Mouse (Mus musculus) intestine, postnatal 0 days (tissue): ENCODE measurements around the gene Pfn1. TPM values are rescaled to one million over a fixed set of nuclear protein-coding genes. Genes with fewer than 3 reads are reported as not detected.

Experiments used
- ATAC-seq: fragments of 200-750 bp; cut with Nextera tagmentation; 2 replicates; pipeline ENCODE4 v1.8.0; 2017; ENCODE audit warnings: mild to moderate bottlenecking, moderate TSS enrichment, moderate library complexity
- H3K27ac ChIP-seq: fragments of 300-500 bp; sonication (generic); 2 replicates; pipeline ENCODE4 v1.5.1; 2014; ENCODE audit warnings: mild to moderate bottlenecking, low read depth, low read length, moderate library complexity
- H3K27me3 ChIP-seq: fragments of 300-500 bp; sonication (generic); replicated peaks from 2 replicates; pipeline ENCODE4 v1.6.1; 2014; ENCODE audit warnings: low read length, mixed read lengths; ENCODE audit not compliant: control insufficient read depth, insufficient read depth
- H3K36me3 ChIP-seq: fragments of 300-500 bp; sonication (generic); 2 replicates; pipeline ENCODE4 v1.6.1; 2014; ENCODE audit warnings: mild to moderate bottlenecking, moderate library complexity; ENCODE audit not compliant: control insufficient read depth, insufficient read depth
- H3K4me1 ChIP-seq: fragments of 300-500 bp; sonication (generic); replicated peaks from 2 replicates; pipeline ENCODE4 v1.6.1; 2014; ENCODE audit warnings: antibody characterized with exemption, low read length, mixed read lengths; ENCODE audit not compliant: control insufficient read depth, insufficient read depth
- H3K4me2 ChIP-seq: fragments of 300-500 bp; sonication (generic); replicated peaks from 2 replicates; pipeline ENCODE4 v1.6.1; 2014; ENCODE audit warnings: low read depth, mild to moderate bottlenecking, moderate library complexity
- H3K4me3 ChIP-seq: fragments of 300-500 bp; sonication (generic); 2 replicates; pipeline ENCODE4 v1.5.1; 2014; ENCODE audit warnings: low read depth, low read length
- H3K9ac ChIP-seq: fragments of 300-500 bp; sonication (generic); 2 replicates; pipeline ENCODE4 v1.6.1; 2014; ENCODE audit warnings: mild to moderate bottlenecking, low read depth, low read length
- H3K9me3 ChIP-seq: fragments of 300-500 bp; sonication (generic); 2 replicates; pipeline ENCODE4 v1.6.1; 2016; ENCODE audit warnings: mixed run types; ENCODE audit not compliant: control insufficient read depth
- CTCF ChIP-seq: sonication (generic); IDR thresholded peaks from 2 replicates; pipeline ENCODE4 v1.5.1; 2016; ENCODE audit warnings: low read depth, mild to moderate bottlenecking, control low read depth, antibody characterized with exemption, moderate library complexity
- WGBS: fragments of 180-500 bp; shearing (Covaris S2); extraction: QIAGEN DNeasy Blood & Tissue Kit; methylation state at CpG from one replicate; pipeline ENCODE4 v1.1.7; 2014; 5-methylcytosine and 5-hydroxymethylcytosine counted together
- polyA plus RNA-seq: library from polyadenylated mRNA; unstranded; fragments of >200 nt; fragmentation: Nextera tagmentation; extraction: Ambion mirVana; gene quantifications from 2 replicates; pipeline ENCODE4 v1.2.1, GENCODE M21; 2015

The Pfn1 gene
- polyA plus RNA-seq, 1 experiment from 2014 or later: 1,961 TPM

GRCm38 (mm10) chr11:70657991-70658390 is 3.5 kb upstream of the Pfn1 start:
- WGBS: 67% methylated on average over 9 of the region's 9 CpGs
- TF ChIP-seq CTCF: no peak
- Histone ChIP-seq H3K4me1 (peaks cover 10% of the 10 kb centered on the region), H3K4me3 (no peak overlapping the region), H3K9me3 (no peaks in the 10 kb centered on the region), H3K4me2 (no peak overlapping the region), H3K27ac (no peak overlapping the region), H3K27me3 (no peaks in the 10 kb centered on the region), H3K9ac (no peak overlapping the region), H3K36me3 (peaks cover 12% of the 10 kb centered on the region)
- no peak for ATAC-seq

DNA sequence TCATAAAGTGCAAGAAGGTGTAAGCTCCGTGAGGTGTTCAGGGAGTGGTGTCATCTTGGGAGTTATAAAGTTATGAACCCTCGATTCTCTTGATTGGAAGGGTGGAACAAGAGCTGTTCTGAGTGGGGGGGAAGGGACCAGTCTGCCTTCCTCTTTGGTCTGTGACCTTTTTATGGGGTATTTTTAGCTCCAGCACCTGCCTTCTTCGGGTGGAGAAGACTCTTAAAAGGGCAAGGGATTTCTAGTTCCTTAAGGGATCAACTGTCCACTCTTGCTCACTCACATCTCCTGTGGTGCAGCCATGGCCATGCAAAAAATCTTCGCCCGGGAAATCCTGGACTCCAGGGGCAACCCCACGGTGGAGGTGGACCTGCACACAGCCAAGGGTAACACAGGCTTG is 3.1 kb upstream of the Pfn1 start:
- WGBS: 36% methylated on average over 6 of the region's 6 CpGs
- no peak overlapping the region for H3K27ac ChIP-seq
- H3K9ac ChIP-seq: no peak overlapping the region
- H3K4me1 ChIP-seq: peaks cover 10% of the 10 kb centered on the region
- H3K4me3 ChIP-seq: no peak overlapping the region
- no peak for ATAC-seq
- no peak overlapping the region for H3K4me2 ChIP-seq
- peaks cover 12% of the 10 kb centered on the region for H3K36me3 ChIP-seq
- no peaks in the 10 kb centered on the region for H3K27me3 ChIP-seq
- TF ChIP-seq CTCF: no peak
- no peaks in the 10 kb centered on the region for H3K9me3 ChIP-seq

GRCm38 (mm10) chr11:70656964-70657363 is 2.5 kb upstream of the Pfn1 start, which contains the start of gene Eno3:
TSS of gene Eno3 (plus strand) at chr11:70657202.
- Histone ChIP-seq H3K9me3 (no peaks in the 10 kb centered on the region), H3K36me3 (peaks cover 12% of the 10 kb centered on the region), H3K4me1 (peaks cover 10% of the 10 kb centered on the region), H3K4me3 (peak within 1 kb of the TSS; percentile 100), H3K27me3 (no peaks in the 10 kb centered on the region), H3K4me2 (peak within 1 kb of the TSS; percentile 91), H3K27ac (peak within 1 kb of the TSS; percentile 99), H3K9ac (peak within 1 kb of the TSS; percentile 45)
- no peak for TF ChIP-seq CTCF
- WGBS: 32% methylated on average over 3 of the region's 3 CpGs
- ATAC-seq: no peak

GRCm38 (mm10) chr11:70656456-70656927 is 2.0 kb upstream of the Pfn1 start:
- peaks cover 14% of the 10 kb centered on the region; the same call in 1 of the 2 replicates for H3K36me3 ChIP-seq
- H3K9ac ChIP-seq: peak overlapping the region; percentile 45; the same call in 1 of the 2 replicates
- H3K27me3 ChIP-seq: no peaks in the 10 kb centered on the region
- no peak for ATAC-seq
- H3K9me3 ChIP-seq: no peaks in the 10 kb centered on the region
- 0 out of 2 replicates have a peak, but pooled peaks have one; percentile 4 for TF ChIP-seq CTCF
- H3K27ac ChIP-seq: peak overlapping the region; percentile 99
- 11% methylated on average over 16 of the region's 16 CpGs for WGBS
- peak overlapping the region; percentile 91 for H3K4me2 ChIP-seq
- peaks cover 10% of the 10 kb centered on the region for H3K4me1 ChIP-seq
- peak overlapping the region; percentile 100 for H3K4me3 ChIP-seq

GRCm38 (mm10) chr11:70655571-70656455 is 1.4 kb upstream of the Pfn1 start:
- ATAC-seq: 0 out of 2 replicates have a peak, but pooled peaks have one; percentile 17
- Histone ChIP-seq H3K4me3 (peak overlapping the region; percentile 100), H3K36me3 (peaks cover 20% of the 10 kb centered on the region; the same call in 1 of the 2 replicates), H3K27ac (peak overlapping the region; percentile 99), H3K9ac (peak overlapping the region; percentile 45), H3K4me1 (peaks cover 13% of the 10 kb centered on the region), H3K4me2 (peak overlapping the region; percentile 91), H3K27me3 (no peaks in the 10 kb centered on the region), H3K9me3 (no peaks in the 10 kb centered on the region)
- no peak for TF ChIP-seq CTCF
- WGBS: 1% methylated on average over 61 of the region's 61 CpGs

DNA sequence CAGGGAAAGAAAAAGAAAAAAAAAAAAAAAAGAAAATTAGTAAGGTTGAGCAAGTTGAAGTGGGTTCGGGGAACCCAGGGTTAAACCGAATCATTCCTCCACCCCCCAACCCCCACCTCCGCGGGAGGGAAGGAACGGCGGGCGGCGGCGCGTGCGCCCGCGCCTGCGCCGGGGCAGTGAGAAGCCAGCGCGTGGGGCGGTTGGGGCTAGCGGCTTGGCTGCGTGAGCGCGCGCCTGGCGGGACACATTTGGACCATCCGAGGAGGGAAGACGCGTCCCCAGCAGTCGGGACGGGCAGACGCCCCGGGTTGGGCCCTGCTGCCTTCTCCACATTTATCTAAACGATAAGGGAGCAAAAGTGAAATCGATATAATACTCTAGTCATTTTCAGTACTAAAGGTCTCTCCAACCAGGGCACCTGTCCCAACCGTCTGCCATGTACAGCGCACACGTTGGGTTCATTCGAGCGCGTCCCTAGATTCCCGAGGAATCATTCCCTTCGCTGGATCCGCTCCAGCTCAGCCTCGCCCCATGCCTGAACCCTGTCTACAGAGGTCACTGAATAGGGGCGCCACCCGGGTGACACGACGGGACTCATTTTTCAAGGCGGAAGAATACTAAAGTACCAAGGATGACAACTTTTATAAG is 603 bp upstream of the Pfn1 start:
- no peak for TF ChIP-seq CTCF
- Histone ChIP-seq H3K4me3 (peak overlapping the region; percentile 100), H3K36me3 (peaks cover 26% of the 10 kb centered on the region), H3K27me3 (no peaks in the 10 kb centered on the region), H3K9me3 (no peaks in the 10 kb centered on the region), H3K4me2 (peak overlapping the region; percentile 91), H3K9ac (peak overlapping the region; percentile 45), H3K4me1 (peaks cover 13% of the 10 kb centered on the region), H3K27ac (peak overlapping the region; percentile 99)
- peak; percentile 60 for ATAC-seq
- WGBS: under 1% methylated on average over 48 of the region's 48 CpGs
